Mouse (Mus musculus): ENCODE results near the gene Gm20388.

- TF ChIP-seq POLR2A (IDR thresholded peaks at IDR 0.05; ENCODE audit: low read depth, low read length) (no peak), CTCF (conservative IDR thresholded peaks at IDR 0.05; ENCODE audit: insufficient read depth, insufficient read length, low read depth, low read length) (no peak)
Measured at GRCm38 (mm10) chr8:123278445-123278844, 3367.8 kb downstream of the Gm20388 start.

Measured in kidney, adult 2 months (tissue).